Mouse (Mus musculus) hindbrain, embryonic 10.5 days (tissue): ENCODE measurements at regions not wholly inside any gene's neighbourhood (a gene's known extent, or its start where the extent isn't known, plus 50 kb on each side); places are given as distances from the start of the nearest gene placed in this dataset.

Experiments
- DNase-seq: peaks from one replicate; pipeline ENCODE4 v3.0.0-alpha.2; 2017; ENCODE audit warnings: low spot score
- H3K27ac ChIP-seq: fragments of 300-500 bp; sonication (generic); 2 replicates; pipeline ENCODE4 v1.5.1; 2016; ENCODE audit warnings: mild to moderate bottlenecking, moderate library complexity
- H3K27me3 ChIP-seq: fragments of 300-500 bp; sonication (generic); 2 replicates; pipeline ENCODE4 v1.6.1; 2016; ENCODE audit warnings: mild to moderate bottlenecking; ENCODE audit not compliant: poor library complexity, insufficient read depth, severe bottlenecking
- H3K36me3 ChIP-seq: fragments of 300-500 bp; sonication (generic); 2 replicates; pipeline ENCODE4 v1.6.1; 2016; ENCODE audit warnings: mild to moderate bottlenecking, moderate library complexity
- H3K4me1 ChIP-seq: fragments of 300-500 bp; sonication (generic); replicated peaks from 2 replicates; pipeline ENCODE4 v1.6.1; 2016; ENCODE audit warnings: mild to moderate bottlenecking
- H3K4me3 ChIP-seq: fragments of 300-500 bp; sonication (generic); 2 replicates; pipeline ENCODE4 v1.5.1; 2016; ENCODE audit warnings: mild to moderate bottlenecking, moderate library complexity
- H3K9me3 ChIP-seq: fragments of 300-500 bp; sonication (generic); 2 replicates; pipeline ENCODE4 v1.6.1; 2016; ENCODE audit warnings: mild to moderate bottlenecking, moderate library complexity
- WGBS: fragments of 180-500 bp; shearing (Covaris S2); methylation state at CpG from one replicate; pipeline ENCODE4 v1.1.7; 2016; 5-methylcytosine and 5-hydroxymethylcytosine counted together

DNA sequence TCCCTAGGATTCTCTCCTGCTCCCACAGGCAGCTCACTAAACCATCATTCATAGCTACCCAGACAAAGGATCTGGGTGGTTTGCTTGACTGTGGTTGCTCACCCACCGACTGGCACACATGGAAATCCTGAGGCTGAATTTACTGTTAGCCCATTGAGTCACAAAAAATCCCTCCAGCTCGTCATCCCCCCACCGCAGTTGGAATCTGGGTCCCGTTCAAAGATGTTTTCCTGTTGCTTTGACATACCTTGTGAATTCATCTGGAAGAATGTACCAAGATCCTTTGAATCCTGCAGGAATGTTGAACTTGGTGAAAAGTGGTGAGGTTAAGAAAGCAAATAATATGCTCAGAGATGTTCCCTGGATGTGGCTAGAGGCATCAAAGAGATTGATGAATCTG lies 223.7 kb downstream of the Lyplal1 start:
- H3K9me3 ChIP-seq = no peaks in the 10 kb centered on the region
- no peaks in the 10 kb centered on the region for H3K36me3 ChIP-seq
- H3K27me3 ChIP-seq = no peaks in the 10 kb centered on the region
- no peak overlapping the region for H3K4me3 ChIP-seq
- 0 out of 2 replicates have a peak, but pooled peaks cover 6% of the 10 kb centered on the region for H3K4me1 ChIP-seq
- H3K27ac ChIP-seq = no peak overlapping the region
- 65% methylated on average over 4 of the region's 4 CpGs for WGBS
- no peak for DNase-seq

DNA sequence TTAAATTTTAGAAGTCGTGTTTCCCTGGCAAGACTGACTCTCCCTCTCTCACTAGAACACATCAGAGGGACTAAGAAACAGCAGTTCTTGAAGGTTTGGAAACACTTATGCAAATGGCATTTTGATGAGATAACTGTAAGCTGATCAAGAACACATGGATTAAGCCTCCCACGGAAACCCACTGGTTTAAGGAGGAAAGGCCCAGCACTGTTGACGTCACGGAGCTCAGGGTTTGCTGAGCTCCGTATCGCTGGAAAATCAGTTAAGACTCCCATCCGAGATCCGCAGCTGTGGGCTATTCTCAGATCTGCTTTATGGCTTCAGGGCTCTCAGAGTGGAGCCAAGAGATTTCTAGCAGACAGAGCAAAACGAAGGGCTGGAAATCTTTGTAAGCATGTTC lies 218.6 kb downstream of the Lyplal1 start:
- no peak for DNase-seq
- 79% methylated on average over 9 of the region's 9 CpGs for WGBS

DNA sequence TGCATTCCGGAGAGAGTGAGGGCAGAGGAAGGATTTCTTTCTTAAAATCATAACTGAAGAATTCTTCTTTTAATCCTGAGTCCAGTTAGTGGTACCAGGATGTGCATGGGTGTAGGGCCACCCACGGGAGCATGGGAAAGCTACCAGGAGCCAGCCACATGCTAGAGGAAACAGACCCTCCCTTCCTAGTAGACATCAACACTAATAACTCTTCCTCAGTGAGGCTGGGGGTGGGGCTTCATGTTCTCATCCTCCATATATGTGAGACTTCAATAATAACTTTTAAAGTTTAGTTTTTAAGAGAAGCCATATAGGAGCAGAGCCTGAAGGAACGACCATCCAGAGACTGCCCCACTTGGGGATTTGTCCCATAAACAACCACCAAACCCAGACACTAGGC lies 216.8 kb downstream of the Lyplal1 start:
- no peak overlapping the region for H3K4me3 ChIP-seq
- no peak overlapping the region for H3K27ac ChIP-seq
- H3K9me3 ChIP-seq = peaks cover 7% of the 10 kb centered on the region; the same call in 1 of the 2 replicates
- DNase-seq = no peak
- H3K27me3 ChIP-seq = no peaks in the 10 kb centered on the region
- no peaks in the 10 kb centered on the region for H3K36me3 ChIP-seq
- H3K4me1 ChIP-seq = no peaks in the 10 kb centered on the region
- 90% methylated on average over 3 of the region's 3 CpGs for WGBS

More for the DNA sequence above, 218.6 kb downstream of the Lyplal1 start:
- Histone ChIP-seq H3K27me3 (no peaks in the 10 kb centered on the region), H3K27ac (no peak overlapping the region), H3K9me3 (peaks cover 7% of the 10 kb centered on the region; the same call in 1 of the 2 replicates), H3K4me3 (no peak overlapping the region), H3K4me1 (0 out of 2 replicates have a peak, but pooled peaks cover 3% of the 10 kb centered on the region), H3K36me3 (no peaks in the 10 kb centered on the region)

DNA sequence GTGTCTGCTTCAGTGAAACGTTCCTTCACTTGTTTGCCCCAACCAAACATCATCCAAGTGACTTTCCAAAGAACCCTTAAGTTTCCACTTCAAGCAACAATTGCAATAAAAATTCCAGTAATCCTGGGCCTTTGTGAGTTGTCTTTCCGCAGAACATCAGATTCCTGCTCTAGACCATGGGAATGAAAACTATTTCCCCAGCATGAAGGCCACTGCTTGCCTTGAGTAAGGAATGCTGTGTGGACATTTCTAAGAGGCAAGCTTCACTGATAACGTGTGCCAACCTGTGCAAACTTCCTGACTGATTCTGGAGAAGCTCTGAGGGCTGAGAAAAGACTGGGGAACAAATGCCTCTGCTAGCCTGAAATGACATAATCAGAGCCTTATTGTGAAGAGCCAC lies 214.7 kb downstream of the Lyplal1 start:
- Histone ChIP-seq H3K27me3 (no peaks in the 10 kb centered on the region), H3K9me3 (peaks cover 7% of the 10 kb centered on the region; the same call in 1 of the 2 replicates), H3K36me3 (no peaks in the 10 kb centered on the region), H3K27ac (no peak overlapping the region), H3K4me1 (no peaks in the 10 kb centered on the region), H3K4me3 (no peak overlapping the region)
- DNase-seq = no peak
- 85% methylated on average over 3 of the region's 3 CpGs for WGBS

DNA sequence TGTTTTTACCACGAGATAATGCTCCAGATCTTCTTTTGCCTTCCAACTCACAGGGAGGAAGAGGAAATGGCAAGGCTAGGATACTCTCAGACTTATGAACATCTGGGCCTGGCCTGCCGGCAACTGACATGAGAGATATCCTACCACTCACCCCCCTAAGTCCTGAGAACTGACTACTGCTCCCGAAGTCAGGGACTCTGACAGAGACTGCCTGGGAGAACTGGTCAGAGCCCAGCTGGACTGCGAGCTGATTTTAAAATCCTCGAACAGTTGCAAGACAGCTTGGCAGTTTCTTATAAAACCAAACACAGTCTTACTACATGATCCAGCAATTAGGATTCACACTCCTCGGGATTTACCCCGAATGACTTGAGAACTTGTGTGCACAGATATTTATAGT lies 211.4 kb downstream of the Lyplal1 start:
- no peaks in the 10 kb centered on the region for H3K4me1 ChIP-seq
- 82% methylated on average over 7 of the region's 7 CpGs for WGBS

DNA sequence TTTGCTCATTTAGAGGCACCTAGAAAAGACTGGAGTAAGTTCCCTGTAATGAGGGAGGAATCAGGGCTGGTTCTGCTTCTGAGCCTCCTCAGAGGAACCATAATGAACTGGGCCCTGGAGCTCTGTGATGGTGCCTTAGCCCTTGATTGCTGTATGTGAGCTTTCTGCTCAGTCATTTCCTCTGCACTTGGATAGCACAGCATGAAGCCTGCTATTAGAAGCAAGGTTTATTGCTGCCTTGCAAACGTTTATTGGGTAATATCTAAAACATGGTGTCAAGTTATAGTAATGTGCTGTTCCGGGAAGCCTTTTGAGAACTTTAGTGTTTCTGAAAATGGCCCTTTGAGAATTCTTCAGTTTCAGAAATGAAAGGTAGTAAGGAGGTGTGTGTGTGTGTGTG lies 201.5 kb downstream of the Lyplal1 start:
- WGBS = 70% methylated on average over 2 of the region's 2 CpGs
- no peaks in the 10 kb centered on the region for H3K9me3 ChIP-seq
- no peak for DNase-seq

More for the DNA sequence above, 211.4 kb downstream of the Lyplal1 start:
- no peak for DNase-seq
- Histone ChIP-seq H3K27ac (no peak overlapping the region), H3K36me3 (no peaks in the 10 kb centered on the region), H3K9me3 (peaks cover 7% of the 10 kb centered on the region; the same call in 1 of the 2 replicates), H3K4me3 (no peak overlapping the region), H3K27me3 (no peaks in the 10 kb centered on the region)

DNA sequence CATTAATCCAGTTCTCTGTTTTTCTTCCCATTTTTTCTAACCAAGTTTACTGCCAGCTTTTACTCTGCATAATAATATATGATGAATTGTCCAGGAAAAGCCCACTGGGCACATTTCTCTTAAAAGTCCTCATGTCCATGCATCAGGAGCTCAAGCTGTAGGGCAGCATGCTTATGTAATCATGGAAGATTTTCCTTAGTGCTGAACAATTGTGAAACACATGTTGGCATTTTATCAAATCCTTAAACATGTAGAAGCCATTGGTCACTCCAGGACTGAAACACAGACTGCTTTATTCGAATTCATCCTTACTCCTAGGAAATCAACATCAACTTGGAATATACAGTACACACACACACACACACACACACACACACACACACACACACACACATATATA lies 198.4 kb downstream of the Lyplal1 start:
- Histone ChIP-seq H3K27me3 (no peaks in the 10 kb centered on the region), H3K4me1 (no peaks in the 10 kb centered on the region), H3K36me3 (no peaks in the 10 kb centered on the region), H3K4me3 (no peak overlapping the region), H3K9me3 (no peaks in the 10 kb centered on the region), H3K27ac (no peak overlapping the region)
- DNase-seq = no peak
- 90% methylated on average over 1 of the region's 1 CpGs for WGBS

More for the DNA sequence above, 201.5 kb downstream of the Lyplal1 start:
- Histone ChIP-seq H3K4me1 (no peaks in the 10 kb centered on the region), H3K27me3 (no peaks in the 10 kb centered on the region), H3K27ac (no peak overlapping the region), H3K36me3 (no peaks in the 10 kb centered on the region), H3K4me3 (no peak overlapping the region)

DNA sequence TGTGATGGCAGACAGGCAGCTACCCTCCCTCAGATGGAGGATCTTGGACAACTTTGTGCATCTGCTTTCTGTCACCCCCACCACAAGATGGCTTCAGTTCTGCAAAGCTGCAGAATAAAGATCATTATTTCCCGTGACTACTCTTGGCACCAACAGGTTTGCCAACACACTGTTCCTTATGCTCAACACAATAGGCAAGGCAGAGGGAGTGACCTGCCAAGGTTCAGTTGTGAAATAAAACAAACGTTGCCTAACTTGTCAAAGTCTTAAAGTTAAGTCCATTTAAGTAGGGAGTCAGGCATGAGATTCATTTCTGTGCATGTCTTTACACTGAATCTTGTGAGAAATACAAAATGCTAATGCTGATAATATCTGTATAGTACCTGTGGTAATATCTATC lies 193.4 kb downstream of the Lyplal1 start:
- Histone ChIP-seq H3K27ac (no peak overlapping the region), H3K9me3 (peaks cover 3% of the 10 kb centered on the region; the same call in 1 of the 2 replicates), H3K4me1 (no peaks in the 10 kb centered on the region), H3K36me3 (no peaks in the 10 kb centered on the region), H3K27me3 (no peaks in the 10 kb centered on the region), H3K4me3 (no peak overlapping the region)
- DNase-seq = no peak
- 78% methylated on average over 2 of the region's 2 CpGs for WGBS

DNA sequence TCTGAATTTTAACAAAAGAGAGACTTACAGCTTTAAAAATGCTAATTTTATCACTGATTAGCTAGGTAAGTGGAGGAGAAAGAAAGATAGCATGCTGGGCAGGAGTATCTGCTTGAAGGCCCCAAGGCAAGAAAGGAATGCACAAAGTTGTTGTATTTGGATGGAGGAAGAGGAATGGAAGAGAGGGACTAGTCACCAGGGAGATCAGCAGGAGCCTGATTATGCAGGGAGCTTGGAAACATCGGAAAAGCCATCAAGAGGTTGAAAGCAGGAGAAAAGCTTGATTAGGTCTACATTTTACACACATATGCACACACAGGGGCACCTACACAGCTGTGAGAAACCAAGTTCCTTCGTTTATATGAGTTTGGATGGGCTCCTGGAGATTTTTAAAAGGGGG lies 188.1 kb downstream of the Lyplal1 start:
- H3K9me3 ChIP-seq = peaks cover 3% of the 10 kb centered on the region; the same call in 1 of the 2 replicates
- no peaks in the 10 kb centered on the region for H3K36me3 ChIP-seq
- no peak for DNase-seq
- no peaks in the 10 kb centered on the region for H3K4me1 ChIP-seq
- WGBS = 21% methylated on average over 2 of the region's 2 CpGs
- H3K27me3 ChIP-seq = no peaks in the 10 kb centered on the region
- no peak overlapping the region for H3K27ac ChIP-seq
- no peak overlapping the region for H3K4me3 ChIP-seq

DNA sequence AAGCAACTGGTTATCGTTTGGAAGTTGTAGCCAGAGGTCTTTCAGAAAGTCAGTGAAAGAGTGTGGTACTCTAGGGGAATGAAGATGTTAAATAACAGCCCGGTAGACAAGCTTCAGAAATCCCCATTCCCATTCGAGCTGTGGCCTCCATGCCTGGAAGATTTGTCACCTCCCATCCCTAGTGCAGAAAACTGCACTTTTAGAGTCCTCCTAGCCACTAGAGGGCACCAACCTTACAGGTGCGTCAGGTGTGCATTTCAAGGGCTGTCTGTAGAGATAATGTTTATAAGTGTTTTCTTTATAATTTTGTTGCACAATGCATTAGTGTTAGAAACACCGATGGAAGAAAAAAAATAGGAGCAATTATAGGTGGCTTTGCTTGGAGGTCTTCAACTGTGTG lies 187.3 kb downstream of the Lyplal1 start:
- H3K4me3 ChIP-seq = no peak overlapping the region
- no peak for DNase-seq
- no peaks in the 10 kb centered on the region for H3K36me3 ChIP-seq
- no peaks in the 10 kb centered on the region for H3K27me3 ChIP-seq
- no peak overlapping the region for H3K27ac ChIP-seq
- 84% methylated on average over 5 of the region's 5 CpGs for WGBS
- no peaks in the 10 kb centered on the region for H3K4me1 ChIP-seq
- H3K9me3 ChIP-seq = peaks cover 3% of the 10 kb centered on the region; the same call in 1 of the 2 replicates

DNA sequence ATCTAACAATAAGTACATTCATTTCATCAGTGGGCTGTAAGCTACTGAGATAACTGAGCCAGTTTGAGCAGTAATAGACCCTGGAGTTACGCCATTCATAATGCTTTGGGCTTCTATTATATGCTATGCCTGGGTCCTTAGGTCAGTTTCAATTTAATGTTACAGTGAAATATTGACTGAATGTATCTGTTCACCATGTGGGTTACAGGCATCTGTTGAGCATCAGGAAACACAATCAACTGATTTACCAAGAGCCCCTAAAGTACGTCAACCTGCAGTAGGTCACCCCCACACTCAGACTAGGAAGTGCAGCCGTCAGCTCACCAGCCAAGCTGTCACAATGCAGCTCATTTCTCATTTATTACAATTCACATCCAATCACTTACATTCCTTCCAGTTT lies 183.5 kb downstream of the Lyplal1 start:
- no peaks in the 10 kb centered on the region for H3K36me3 ChIP-seq
- H3K27me3 ChIP-seq = no peaks in the 10 kb centered on the region
- no peak overlapping the region for H3K27ac ChIP-seq
- 86% methylated on average over 3 of the region's 3 CpGs for WGBS
- no peak for DNase-seq
- no peak overlapping the region for H3K4me3 ChIP-seq
- no peaks in the 10 kb centered on the region for H3K4me1 ChIP-seq
- no peaks in the 10 kb centered on the region for H3K9me3 ChIP-seq

DNA sequence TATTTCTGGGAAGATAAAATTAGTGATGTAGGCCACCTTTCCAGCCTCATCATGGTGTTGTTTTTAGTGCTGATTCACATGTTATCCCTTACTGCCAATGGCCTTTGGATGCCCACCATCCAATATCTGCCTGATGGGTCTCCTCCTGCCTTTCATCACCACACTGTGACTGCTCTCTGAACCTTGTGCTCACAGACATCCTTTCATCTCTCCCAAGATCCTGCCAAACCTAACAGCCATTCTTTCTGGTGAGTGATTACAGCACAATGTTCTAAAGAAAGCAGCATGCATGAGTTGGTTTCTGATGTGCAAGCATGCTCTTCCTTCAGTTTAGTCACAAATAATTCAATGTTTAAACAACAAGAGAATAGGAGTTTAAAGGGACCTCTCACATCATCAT lies 180.1 kb downstream of the Lyplal1 start:
- Histone ChIP-seq H3K27ac (no peak overlapping the region), H3K4me3 (no peak overlapping the region)

DNA sequence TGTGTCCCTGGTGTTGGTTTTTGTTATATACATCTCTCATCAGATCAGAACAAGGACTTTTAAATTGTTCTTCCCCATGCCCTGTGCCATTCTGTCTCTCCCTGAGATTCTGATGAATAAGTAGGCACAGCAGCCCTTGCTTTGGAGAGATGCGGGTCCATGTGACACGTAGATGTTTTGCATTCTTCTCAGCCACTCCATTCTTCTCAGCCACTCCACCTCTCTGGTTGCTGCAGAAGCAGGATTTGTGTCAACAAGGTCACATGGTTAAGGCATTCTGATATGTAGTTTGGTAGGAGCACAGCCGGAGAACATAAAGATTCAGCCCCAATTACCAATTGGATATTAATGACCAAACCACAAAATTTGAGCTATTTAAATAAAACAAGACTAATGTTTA lies 177.2 kb downstream of the Lyplal1 start:
- no peaks in the 10 kb centered on the region for H3K4me1 ChIP-seq
- no peaks in the 10 kb centered on the region for H3K9me3 ChIP-seq
- H3K27ac ChIP-seq = no peak overlapping the region
- no peak overlapping the region for H3K4me3 ChIP-seq
- DNase-seq = no peak
- 73% methylated on average over 3 of the region's 3 CpGs for WGBS
- no peaks in the 10 kb centered on the region for H3K36me3 ChIP-seq
- H3K27me3 ChIP-seq = no peaks in the 10 kb centered on the region

More for the DNA sequence above, 180.1 kb downstream of the Lyplal1 start:
- DNase-seq = no peak
- Histone ChIP-seq H3K4me1 (no peaks in the 10 kb centered on the region), H3K27me3 (no peaks in the 10 kb centered on the region), H3K9me3 (no peaks in the 10 kb centered on the region), H3K36me3 (no peaks in the 10 kb centered on the region)

DNA sequence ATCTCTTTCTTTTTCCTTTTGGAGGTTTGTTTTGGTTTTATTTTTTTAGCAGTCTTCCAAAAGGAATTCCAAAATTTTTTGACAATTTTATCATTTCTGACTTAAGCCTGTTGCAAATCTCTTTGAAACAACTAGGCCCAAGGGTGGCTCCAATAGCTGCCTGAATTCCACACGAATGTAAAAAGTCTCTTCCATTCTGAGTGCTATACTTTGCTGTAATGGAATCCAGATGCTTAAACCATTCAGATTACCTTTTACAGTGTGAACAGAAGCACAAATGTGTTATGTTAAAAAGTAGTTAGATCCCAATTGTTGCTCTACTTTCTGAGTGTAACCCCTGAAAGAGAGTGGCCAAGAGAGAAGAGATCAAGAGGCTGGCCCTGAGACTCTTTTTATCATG lies 176.6 kb downstream of the Lyplal1 start:
- no peak for DNase-seq
- Histone ChIP-seq H3K27ac (no peak overlapping the region), H3K27me3 (no peaks in the 10 kb centered on the region), H3K36me3 (no peaks in the 10 kb centered on the region), H3K4me1 (no peaks in the 10 kb centered on the region), H3K4me3 (no peak overlapping the region), H3K9me3 (no peaks in the 10 kb centered on the region)
- WGBS = 65% methylated on average over 1 of the region's 1 CpGs
